Mouse (Mus musculus) neural tube, embryonic 14.5 days (tissue): Measurements from ENCODE around the gene Mrap2. TPM values are rescaled to one million over a fixed set of nuclear protein-coding genes. Genes with fewer than 3 reads are reported as not detected.
"Not testable (repeated sequence)": the region's sequence is repeated elsewhere in the genome, so short reads cannot be mapped to it uniquely, and the experiment has no call there.

ENCODE experiments used
- ATAC-seq: fragments of 200-750 bp; cut with Nextera tagmentation; 2 replicates; pipeline ENCODE4 v1.8.0; 2017; ENCODE audit warnings: low read depth, mild to moderate bottlenecking, moderate TSS enrichment, moderate library complexity
- H3K27ac ChIP-seq: fragments of 300-500 bp; sonication (generic); 2 replicates; pipeline ENCODE4 v1.5.1; 2014; ENCODE audit warnings: low read depth, mild to moderate bottlenecking, control low read depth, low read length, moderate library complexity, mixed read lengths
- H3K27me3 ChIP-seq: fragments of 300-500 bp; sonication (generic); 2 replicates; pipeline ENCODE4 v1.6.1; 2014; ENCODE audit warnings: low read length; ENCODE audit not compliant: control insufficient read depth, insufficient read depth
- H3K36me3 ChIP-seq: fragments of 300-500 bp; sonication (generic); 2 replicates; pipeline ENCODE4 v1.6.1; 2014; ENCODE audit warnings: low read length, mixed read lengths; ENCODE audit not compliant: control insufficient read depth, insufficient read depth
- H3K4me1 ChIP-seq: fragments of 300-500 bp; sonication (generic); 2 replicates; pipeline ENCODE4 v1.6.1; 2014; ENCODE audit warnings: low read length; ENCODE audit not compliant: control insufficient read depth, insufficient read depth
- H3K4me2 ChIP-seq: fragments of 300-500 bp; sonication (generic); 2 replicates; pipeline ENCODE4 v1.6.1; 2014; ENCODE audit warnings: mild to moderate bottlenecking, low read depth, low read length, control low read depth
- H3K4me3 ChIP-seq: fragments of 300-500 bp; sonication (generic); 2 replicates; pipeline ENCODE4 v1.5.1; 2014; ENCODE audit warnings: low read depth, low read length, control low read depth, mixed read lengths
- H3K9ac ChIP-seq: fragments of 300-500 bp; sonication (generic); replicated peaks from 2 replicates; pipeline ENCODE4 v1.6.1; 2014; ENCODE audit warnings: low read depth, mild to moderate bottlenecking, control low read depth, low read length, mixed read lengths
- H3K9me3 ChIP-seq: fragments of 300-500 bp; sonication (generic); 2 replicates; pipeline ENCODE4 v1.6.1; 2016; ENCODE audit warnings: low read length; ENCODE audit not compliant: control insufficient read depth
- WGBS: fragments of 180-500 bp; shearing (Covaris S2); extraction: QIAGEN DNeasy Blood & Tissue Kit; methylation state at CpG from one replicate; pipeline ENCODE4 v1.1.7; 2014; 5-methylcytosine and 5-hydroxymethylcytosine counted together
- polyA plus RNA-seq: library from polyadenylated mRNA; unstranded; fragments of >200 nt; fragmentation: Nextera tagmentation; extraction: Ambion mirVana; gene quantifications from 2 replicates; pipeline ENCODE4 v1.2.1, GENCODE M21; 2014

Gene Mrap2
- polyA plus RNA-seq, result 1.6 and 3.4 TPM in 2 replicates

DNA sequence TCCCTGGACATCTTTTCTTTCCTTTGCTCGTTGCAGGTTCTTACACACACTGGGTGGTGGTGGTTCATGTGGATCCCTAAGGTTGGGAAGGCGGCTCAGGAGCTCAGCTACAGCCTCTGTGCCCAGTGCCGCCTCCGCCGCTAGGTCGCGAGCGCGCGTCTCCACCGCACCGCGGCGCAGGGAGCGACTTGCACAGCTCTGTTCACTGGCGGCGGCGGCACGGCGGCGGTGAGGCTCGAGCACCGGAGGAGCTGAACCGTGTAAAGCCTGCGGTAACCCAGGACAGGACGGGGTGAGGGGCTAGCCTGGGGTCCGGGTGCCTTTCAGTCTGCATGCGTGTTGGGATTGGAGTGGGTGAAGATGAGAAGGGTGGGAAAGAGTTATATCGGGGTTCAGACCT, at the start of gene Mrap2:
TSS of gene Mrap2 (plus strand) at position 201 of the 400 bp plus-strand sequence.
- under 1% methylated on average over 29 of the region's 29 CpGs for WGBS

GRCm38 (mm10) chr9:87097989-87098388, 46.1 kb upstream of the Mrap2 start:
- Histone ChIP-seq H3K36me3 (no peaks in the 10 kb centered on the region), H3K9ac (no peak overlapping the region), H3K27me3 (no peaks in the 10 kb centered on the region), H3K9me3 (no peaks in the 10 kb centered on the region), H3K27ac (no peak overlapping the region), H3K4me2 (no peak overlapping the region), H3K4me3 (no peak overlapping the region), H3K4me1 (no peaks in the 10 kb centered on the region)
- ATAC-seq, result no peak
- 62% methylated on average over 2 of the region's 2 CpGs for WGBS

More for the DNA sequence above, at the start of gene Mrap2:
- no peaks in the 10 kb centered on the region for H3K9me3 ChIP-seq
- no peaks in the 10 kb centered on the region for H3K4me1 ChIP-seq
- H3K9ac ChIP-seq, result peak within 1 kb of the TSS; percentile 25
- H3K4me2 ChIP-seq, result peak within 1 kb of the TSS; percentile 71
- H3K4me3 ChIP-seq, result peak within 1 kb of the TSS; percentile 34
- no peaks in the 10 kb centered on the region for H3K36me3 ChIP-seq
- no peaks in the 10 kb centered on the region; the same call in 1 of the 2 replicates for H3K27me3 ChIP-seq
- peak; percentile 97 for ATAC-seq
- H3K27ac ChIP-seq, result no peak within 1 kb of the TSS

- WGBS, result 67% methylated on average over 5 of the region's 5 CpGs
- Histone ChIP-seq H3K9ac (no peak overlapping the region), H3K27me3 (no peaks in the 10 kb centered on the region), H3K4me2 (no peak overlapping the region), H3K4me3 (no peak overlapping the region), H3K9me3 (no peaks in the 10 kb centered on the region), H3K36me3 (no peaks in the 10 kb centered on the region), H3K4me1 (0 out of 2 replicates have a peak, but pooled peaks cover 7% of the 10 kb centered on the region), H3K27ac (peak overlapping the region; percentile 16; the same call in 1 of the 2 replicates)
- ATAC-seq, result no peak
These were observed 29.1 kb upstream of the Mrap2 start for GRCm38 (mm10) chr9:87115019-87115418.

GRCm38 (mm10) chr9:87115456-87115931, 28.6 kb upstream of the Mrap2 start:
- no peaks in the 10 kb centered on the region for H3K9me3 ChIP-seq
- H3K27me3 ChIP-seq, result no peaks in the 10 kb centered on the region
- no peak overlapping the region for H3K9ac ChIP-seq
- no peaks in the 10 kb centered on the region for H3K36me3 ChIP-seq
- no peak overlapping the region for H3K4me3 ChIP-seq
- 28% methylated on average over 6 of the region's 6 CpGs for WGBS
- peak overlapping the region; percentile 16; the same call in 1 of the 2 replicates for H3K27ac ChIP-seq
- ATAC-seq, result peak; percentile 90
- 0 out of 2 replicates have a peak, but pooled peaks cover 7% of the 10 kb centered on the region for H3K4me1 ChIP-seq
- no peak overlapping the region for H3K4me2 ChIP-seq

DNA sequence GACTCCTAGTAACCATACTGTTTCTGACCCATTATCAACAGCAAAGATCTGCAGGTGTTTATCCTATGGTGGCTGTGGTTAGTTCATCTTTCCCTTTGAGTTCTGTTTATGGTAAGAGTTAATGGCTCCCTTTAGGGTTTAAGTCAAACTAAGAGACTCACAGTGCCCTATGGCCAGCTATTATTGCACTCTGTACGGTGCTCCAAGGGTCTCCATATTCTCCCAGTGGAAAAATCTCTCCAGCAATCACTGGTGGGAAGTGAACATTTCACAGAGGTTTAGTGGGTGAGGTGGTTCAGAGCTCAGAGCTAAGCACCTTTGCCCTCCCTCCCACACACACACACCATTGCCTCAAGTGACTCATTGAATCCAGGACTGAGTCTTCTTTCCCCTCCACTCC, 28.1 kb upstream of the Mrap2 start:
- Histone ChIP-seq H3K4me2 (no peak overlapping the region), H3K9me3 (no peaks in the 10 kb centered on the region), H3K27me3 (no peaks in the 10 kb centered on the region), H3K27ac (peak overlapping the region; percentile 16; the same call in 1 of the 2 replicates), H3K36me3 (no peaks in the 10 kb centered on the region), H3K4me3 (no peak overlapping the region), H3K9ac (no peak overlapping the region), H3K4me1 (0 out of 2 replicates have a peak, but pooled peaks cover 7% of the 10 kb centered on the region)
- peak; percentile 35; the same call in 1 of the 2 replicates for ATAC-seq
- 54% methylated on average over 1 of the region's 1 CpGs for WGBS

GRCm38 (mm10) chr9:87118996-87119395, 25.1 kb upstream of the Mrap2 start:
- H3K4me3 ChIP-seq, result no peak overlapping the region
- H3K9me3 ChIP-seq, result no peaks in the 10 kb centered on the region
- no peak for ATAC-seq
- H3K9ac ChIP-seq, result no peak overlapping the region
- H3K4me2 ChIP-seq, result no peak overlapping the region
- 0 out of 2 replicates have a peak, but pooled peaks cover 7% of the 10 kb centered on the region for H3K4me1 ChIP-seq
- WGBS, result 64% methylated on average over 3 of the region's 3 CpGs
- no peaks in the 10 kb centered on the region for H3K36me3 ChIP-seq
- H3K27me3 ChIP-seq, result no peaks in the 10 kb centered on the region
- no peak overlapping the region for H3K27ac ChIP-seq

DNA sequence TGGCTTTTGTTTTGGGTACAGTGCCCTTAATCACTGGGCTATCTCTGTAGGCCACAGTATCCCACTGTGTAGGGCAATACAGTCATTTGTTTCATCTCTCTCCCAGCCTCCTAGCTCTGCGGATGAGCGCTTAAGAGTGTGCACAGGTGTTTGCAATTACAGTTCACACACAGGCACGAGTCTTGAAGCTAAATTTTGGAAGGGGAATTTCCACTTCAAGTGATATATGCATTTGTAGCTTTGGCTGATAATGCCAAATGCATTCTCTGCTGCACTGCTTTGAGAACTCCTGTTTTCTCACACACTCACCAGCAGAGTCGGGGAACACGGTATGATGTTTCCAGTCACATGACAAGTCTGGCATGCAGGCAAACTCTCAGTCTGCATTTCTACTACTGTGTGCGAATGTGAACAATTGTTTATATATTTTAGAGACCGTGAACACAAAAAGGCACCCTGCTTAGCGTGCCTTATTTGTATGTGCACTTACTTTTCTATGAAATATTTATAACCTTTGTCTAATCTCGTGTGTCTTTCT, 22.1 kb upstream of the Mrap2 start:
- H3K4me3 ChIP-seq, result no peak overlapping the region
- no peaks in the 10 kb centered on the region for H3K27me3 ChIP-seq
- ATAC-seq, result peak; percentile 17; the same call in 1 of the 2 replicates
- H3K4me1 ChIP-seq, result no peaks in the 10 kb centered on the region
- H3K9me3 ChIP-seq, result no peaks in the 10 kb centered on the region
- H3K4me2 ChIP-seq, result no peak overlapping the region
- WGBS, result 54% methylated on average over 9 of the region's 9 CpGs
- no peak overlapping the region for H3K9ac ChIP-seq
- H3K36me3 ChIP-seq, result no peaks in the 10 kb centered on the region
- H3K27ac ChIP-seq, result no peak overlapping the region

DNA sequence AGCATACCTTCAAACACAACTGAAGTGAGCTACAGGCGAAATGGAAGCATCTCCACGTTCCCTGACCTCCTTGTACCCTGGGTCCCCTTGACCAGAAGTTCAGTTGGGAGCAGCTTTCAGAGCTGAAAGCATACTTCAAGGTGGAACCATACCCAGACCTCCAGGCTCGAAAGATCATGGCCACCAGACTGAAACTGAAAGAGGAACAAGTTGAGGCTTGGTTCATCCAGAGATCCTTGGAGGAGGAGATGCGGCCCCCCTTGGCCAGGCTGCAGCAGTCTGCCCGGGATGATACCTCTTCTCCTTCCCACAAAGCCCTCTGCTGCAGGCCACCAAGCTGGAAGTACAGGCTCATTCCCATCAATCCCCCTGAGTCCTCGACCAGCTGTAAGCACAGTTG, 17.1 kb upstream of the Mrap2 start:
- WGBS, result 79% methylated on average over 5 of the region's 6 CpGs
- not testable (repeated sequence) for H3K9me3 ChIP-seq

GRCm38 (mm10) chr9:87135765-87136558, 8.1 kb upstream of the Mrap2 start:
- Histone ChIP-seq H3K4me3 (no peak overlapping the region), H3K4me2 (no peak overlapping the region), H3K27ac (no peak overlapping the region), H3K27me3 (no peaks in the 10 kb centered on the region), H3K9ac (no peak overlapping the region), H3K4me1 (no peaks in the 10 kb centered on the region), H3K9me3 (no peaks in the 10 kb centered on the region), H3K36me3 (no peaks in the 10 kb centered on the region)
- WGBS, result 67% methylated on average over 14 of the region's 14 CpGs
- ATAC-seq, result no peak

More for the DNA sequence above, 17.1 kb upstream of the Mrap2 start:
- H3K27ac ChIP-seq, ATAC-seq, H3K4me3 ChIP-seq, H3K27me3 ChIP-seq, H3K36me3 ChIP-seq, H3K4me1 ChIP-seq, H3K9ac ChIP-seq, H3K4me2 ChIP-seq: not testable (repeated sequence)
